Mouse (Mus musculus) testis, adult 2 months (tissue): ENCODE data around the gene Cd300lf.

Source experiments
- CTCF ChIP-seq: fragments of 200-500 bp; IDR thresholded peaks from 2 replicates; pipeline ENCODE4 v1.5.1; 2012; ENCODE audit warnings: low read depth, mild to moderate bottlenecking, inconsistent platforms, low read length, moderate library complexity; ENCODE audit not compliant: control insufficient read depth, insufficient read depth, insufficient replicate concordance
- POLR2A ChIP-seq: fragments of 200-500 bp; IDR thresholded peaks from 2 replicates; pipeline ENCODE4 v1.6.1; 2012; ENCODE audit warnings: low read depth, mild to moderate bottlenecking, inconsistent platforms, low read length, moderate library complexity; ENCODE audit not compliant: control insufficient read depth

- no peak for TF ChIP-seq POLR2A
- TF ChIP-seq CTCF: peak; percentile 21; the same call in 1 of the 2 replicates
These were observed 52.4 kb downstream of the Cd300lf start for GRCm38 (mm10) chr11:115081373-115081772.
